Comparison of ENCODE assay signal across 8 mouse cellular contexts in genomic region chr3:142497123-142497841, GRCm38 (mm10). TPM values are rescaled to one million over a fixed set of nuclear protein-coding genes. Genes with fewer than 3 reads are reported as not detected.
DNase-seq lines count a peak whose midpoint lies in the region; ATAC-seq and TF ChIP-seq lines count a peak whose summit lies in the region.

No protein-coding gene starts in this region.

- WGBS in embryonic facial prominence, embryonic 13.5 days: 71% methylated on average over 15 of the region's 15 CpGs
- WGBS in embryonic facial prominence, embryonic 10.5 days: 67% methylated on average over 15 of the region's 15 CpGs
- 40% methylated on average over 15 of the region's 15 CpGs for WGBS in lung, postnatal 0 days
- WGBS in liver, embryonic 11.5 days: 64% methylated on average over 15 of the region's 15 CpGs
- 51% methylated on average over 15 of the region's 15 CpGs for WGBS in stomach, embryonic 16.5 days

- no peak for TF ChIP-seq EP300 in lung, postnatal 0 days (IDR thresholded peaks at IDR 0.05)

- no peak for TF ChIP-seq CTCF in lung, postnatal 0 days (IDR thresholded peaks at IDR 0.05)

- no peaks in the 10 kb centered on the region for H3K9me3 ChIP-seq in embryonic facial prominence, embryonic 13.5 days
- no peaks in the 10 kb centered on the region for H3K9me3 ChIP-seq in embryonic facial prominence, embryonic 10.5 days
- no peaks in the 10 kb centered on the region for H3K9me3 ChIP-seq in lung, postnatal 0 days (ENCODE audit: low read length)
- no peaks in the 10 kb centered on the region for H3K9me3 ChIP-seq in liver, embryonic 11.5 days (ENCODE audit: control insufficient read depth, low read length)
- no peaks in the 10 kb centered on the region for H3K9me3 ChIP-seq in stomach, embryonic 16.5 days (replicated peaks; ENCODE audit: control insufficient read depth, low read length)

- DNase-seq in embryonic facial prominence, embryonic 10.5 days (ENCODE audit: low spot score): no peak
- peak; percentile 26 for DNase-seq in lung, postnatal 0 days (ENCODE audit: low spot score)
- DNase-seq in lung, postnatal 14 days: no peak
- no peak for DNase-seq in liver, embryonic 11.5 days (ENCODE audit: low spot score)
- DNase-seq in layer of hippocampus, adult 18-20 months (ENCODE audit: low spot score in 2 of 2): no peak
- DNase-seq in ovary, adult 18-20 months (ENCODE audit: low spot score): no peak

- no peaks in the 10 kb centered on the region for H3K36me3 ChIP-seq in embryonic facial prominence, embryonic 13.5 days
- H3K36me3 ChIP-seq in embryonic facial prominence, embryonic 10.5 days (replicated peaks): no peaks in the 10 kb centered on the region
- no peaks in the 10 kb centered on the region for H3K36me3 ChIP-seq in lung, postnatal 0 days (ENCODE audit: insufficient read depth, low read length)
- no peaks in the 10 kb centered on the region for H3K36me3 ChIP-seq in liver, embryonic 11.5 days (ENCODE audit: control insufficient read depth, insufficient read depth, low read length)
- H3K36me3 ChIP-seq in stomach, embryonic 16.5 days (ENCODE audit: control insufficient read depth, insufficient read depth, low read length): no peaks in the 10 kb centered on the region

- H3K27me3 ChIP-seq in embryonic facial prominence, embryonic 13.5 days: no peaks in the 10 kb centered on the region
- no peaks in the 10 kb centered on the region for H3K27me3 ChIP-seq in embryonic facial prominence, embryonic 10.5 days (replicated peaks; ENCODE audit: low read depth, poor library complexity, severe bottlenecking)
- no peaks in the 10 kb centered on the region for H3K27me3 ChIP-seq in lung, postnatal 0 days (replicated peaks; ENCODE audit: insufficient read depth, low read length)
- H3K27me3 ChIP-seq in liver, embryonic 11.5 days (replicated peaks; ENCODE audit: control insufficient read depth, insufficient read depth, low read length): no peaks in the 10 kb centered on the region
- H3K27me3 ChIP-seq in stomach, embryonic 16.5 days (ENCODE audit: control insufficient read depth, insufficient read depth, low read length): no peaks in the 10 kb centered on the region

- no peaks in the 10 kb centered on the region for H3K4me1 ChIP-seq in embryonic facial prominence, embryonic 13.5 days
- no peaks in the 10 kb centered on the region for H3K4me1 ChIP-seq in embryonic facial prominence, embryonic 10.5 days
- H3K4me1 ChIP-seq in lung, postnatal 0 days (ENCODE audit: insufficient read depth, low read depth, low read length): no peaks in the 10 kb centered on the region
- no peaks in the 10 kb centered on the region for H3K4me1 ChIP-seq in liver, embryonic 11.5 days (replicated peaks; ENCODE audit: control insufficient read depth, insufficient read depth, low read length)
- H3K4me1 ChIP-seq in stomach, embryonic 16.5 days (ENCODE audit: control insufficient read depth, insufficient read depth, low read length): peaks cover 3% of the 10 kb centered on the region; the same call in 1 of the 2 replicates

- H3K27ac ChIP-seq in embryonic facial prominence, embryonic 13.5 days: no peak overlapping the region
- no peak overlapping the region for H3K27ac ChIP-seq in embryonic facial prominence, embryonic 10.5 days (replicated peaks)
- H3K27ac ChIP-seq in lung, postnatal 0 days (ENCODE audit: low read length): 0 out of 2 replicates have a peak overlapping the region, but pooled peaks have one; percentile 16
- no peak overlapping the region for H3K27ac ChIP-seq in liver, embryonic 11.5 days (ENCODE audit: low read depth, low read length)
- no peak overlapping the region for H3K27ac ChIP-seq in stomach, embryonic 16.5 days (ENCODE audit: low read length)

- no peak overlapping the region for H3K9ac ChIP-seq in embryonic facial prominence, embryonic 13.5 days
- no peak overlapping the region for H3K9ac ChIP-seq in lung, postnatal 0 days (replicated peaks; ENCODE audit: low read depth)
- H3K9ac ChIP-seq in liver, embryonic 11.5 days (ENCODE audit: low read depth, low read length): no peak overlapping the region
- 0 out of 2 replicates have a peak overlapping the region, but pooled peaks have one; percentile 54 for H3K9ac ChIP-seq in stomach, embryonic 16.5 days (ENCODE audit: low read length)

- peak overlapping the region; percentile 9; the same call in 1 of the 2 replicates for H3K4me2 ChIP-seq in embryonic facial prominence, embryonic 13.5 days
- H3K4me2 ChIP-seq in lung, postnatal 0 days (replicated peaks; ENCODE audit: low read depth, low read length): peak overlapping the region; percentile 51
- H3K4me2 ChIP-seq in liver, embryonic 11.5 days: peak overlapping the region; percentile 37
- peak overlapping the region; percentile 52 for H3K4me2 ChIP-seq in stomach, embryonic 16.5 days (ENCODE audit: low read depth, low read length)

- H3K4me3 ChIP-seq in embryonic facial prominence, embryonic 13.5 days: no peak overlapping the region
- H3K4me3 ChIP-seq in embryonic facial prominence, embryonic 10.5 days: no peak overlapping the region
- H3K4me3 ChIP-seq in lung, postnatal 0 days (ENCODE audit: low read depth, low read length): peak overlapping the region; percentile 35
- no peak overlapping the region for H3K4me3 ChIP-seq in liver, embryonic 11.5 days (ENCODE audit: low read depth, low read length)
- H3K4me3 ChIP-seq in stomach, embryonic 16.5 days (replicated peaks; ENCODE audit: low read length): peak overlapping the region; percentile 27

- no peak for ATAC-seq in embryonic facial prominence, embryonic 13.5 days (ENCODE audit: insufficient number of reproducible peaks, insufficient read depth, low FRiP score, low TSS enrichment, low read depth)
- ATAC-seq in lung, postnatal 0 days: no peak
- no peak for ATAC-seq in liver, embryonic 11.5 days (replicated peaks; ENCODE audit: low FRiP score)
- ATAC-seq in stomach, embryonic 16.5 days (ENCODE audit: insufficient read depth, low FRiP score): no peak

RNA-seq across cellular contexts. Expression of gene Gbp5, which starts 3.5 kb away (rescaled TPM):
- polyA plus RNA-seq in embryonic facial prominence, embryonic 13.5 days (2015; fragmentation: Nextera tagmentation; extraction: Ambion mirVana): 0.07 TPM in 1 of 2 replicates, not detected in the other
- not detected in 2 replicates for polyA plus RNA-seq in embryonic facial prominence, embryonic 10.5 days (2016; fragmentation: Nextera tagmentation; extraction: Ambion mirVana)
- polyA plus RNA-seq in lung, postnatal 0 days (2015; fragmentation: Nextera tagmentation; extraction: Ambion mirVana): 0.27 and 0.44 TPM in 2 replicates
- polyA plus RNA-seq in liver, embryonic 11.5 days (2014; fragmentation: Nextera tagmentation; extraction: Ambion mirVana): 0.05 TPM in 1 of 2 replicates, not detected in the other
- polyA plus RNA-seq in stomach, embryonic 16.5 days (2015; fragmentation: Nextera tagmentation; extraction: Ambion mirVana): 0.10 and 0.15 TPM in 2 replicates
- 1 to 10 TPM; 1.4 TPM for total RNA-seq in layer of hippocampus, adult 18-20 months (2021)

RNA-seq across cellular contexts. Expression of gene Gbp7, which starts 32.9 kb away (rescaled TPM):
- 1.7 and 1.8 TPM in 2 replicates for polyA plus RNA-seq in embryonic facial prominence, embryonic 13.5 days (2015; fragmentation: Nextera tagmentation; extraction: Ambion mirVana)
- polyA plus RNA-seq in embryonic facial prominence, embryonic 10.5 days (2016; fragmentation: Nextera tagmentation; extraction: Ambion mirVana): 0.69 and 1.0 TPM in 2 replicates
- 12.6 and 15.6 TPM in 2 replicates for polyA plus RNA-seq in lung, postnatal 0 days (2015; fragmentation: Nextera tagmentation; extraction: Ambion mirVana)
- polyA plus RNA-seq in liver, embryonic 11.5 days (2014; fragmentation: Nextera tagmentation; extraction: Ambion mirVana): 3.4 TPM in 2 replicates
- 4.7 and 5.0 TPM in 2 replicates for polyA plus RNA-seq in stomach, embryonic 16.5 days (2015; fragmentation: Nextera tagmentation; extraction: Ambion mirVana)
- 1 to 10 TPM; 2.0 to 2.3 TPM for total RNA-seq in layer of hippocampus, adult 18-20 months (2021)

Comparison
In these comparisons a context has a peak if more than half of its experiments do, and no peak if none do; other contexts are left out.
1. H3K4me3 ChIP-seq: peak in lung, postnatal 0 days (single experiment) and stomach, embryonic 16.5 days (single experiment); none in embryonic facial prominence, embryonic 13.5 days (single experiment), embryonic facial prominence, embryonic 10.5 days (single experiment) and liver, embryonic 11.5 days (single experiment).
2. Peak in every context shown above with its lines, with median percentiles within 50 percentile points of each other: H3K4me2 ChIP-seq.